Mouse (Mus musculus) heart, embryonic 12.5 days (tissue): Measurements from ENCODE around the gene Tcf7l2. TPM values are rescaled to one million over a fixed set of nuclear protein-coding genes. Genes with fewer than 3 reads are reported as not detected.

Source experiments
- ATAC-seq: fragments of 200-750 bp; cut with Nextera tagmentation; 2 replicates; pipeline ENCODE4 v1.8.0; 2017; ENCODE audit warnings: moderate TSS enrichment, moderate library complexity; ENCODE audit not compliant: insufficient number of reproducible peaks, low FRiP score
- H3K27ac ChIP-seq: fragments of 300-500 bp; sonication (generic); 2 replicates; pipeline ENCODE4 v1.5.1; 2016; ENCODE audit warnings: mild to moderate bottlenecking, moderate library complexity; ENCODE audit not compliant: poor library complexity, severe bottlenecking
- H3K27me3 ChIP-seq: fragments of 300-500 bp; sonication (generic); replicated peaks from 2 replicates; pipeline ENCODE4 v1.6.1; 2016; ENCODE audit warnings: mild to moderate bottlenecking, moderate library complexity
- H3K36me3 ChIP-seq: fragments of 300-500 bp; sonication (generic); 2 replicates; pipeline ENCODE4 v1.6.1; 2016; ENCODE audit warnings: mild to moderate bottlenecking, moderate library complexity
- H3K4me1 ChIP-seq: fragments of 300-500 bp; sonication (generic); replicated peaks from 2 replicates; pipeline ENCODE4 v1.6.1; 2016; ENCODE audit warnings: mild to moderate bottlenecking
- H3K4me2 ChIP-seq: fragments of 300-500 bp; sonication (generic); 2 replicates; pipeline ENCODE4 v1.6.1; 2016; ENCODE audit warnings: mild to moderate bottlenecking, moderate library complexity
- H3K4me3 ChIP-seq: fragments of 300-500 bp; sonication (generic); 2 replicates; pipeline ENCODE4 v1.5.1; 2016; ENCODE audit warnings: mild to moderate bottlenecking
- H3K9ac ChIP-seq: fragments of 300-500 bp; sonication (generic); 2 replicates; pipeline ENCODE4 v1.6.1; 2016; ENCODE audit warnings: mild to moderate bottlenecking, moderate library complexity
- H3K9me3 ChIP-seq: fragments of 300-500 bp; sonication (generic); replicated peaks from 2 replicates; pipeline ENCODE4 v1.6.1; 2016; ENCODE audit warnings: mild to moderate bottlenecking, moderate library complexity
- WGBS: fragments of 180-500 bp; shearing (Covaris S2); methylation state at CpG from one replicate; pipeline ENCODE4 v1.1.7; 2016; 5-methylcytosine and 5-hydroxymethylcytosine counted together
- polyA plus RNA-seq: library from polyadenylated mRNA; unstranded; fragments of >200 nt; fragmentation: Nextera tagmentation; extraction: Ambion mirVana; gene quantifications from 2 replicates; pipeline ENCODE4 v1.2.1, GENCODE M21; 2016

Gene Tcf7l2
- 59.7 and 64.7 TPM in 2 replicates for polyA plus RNA-seq

DNA sequence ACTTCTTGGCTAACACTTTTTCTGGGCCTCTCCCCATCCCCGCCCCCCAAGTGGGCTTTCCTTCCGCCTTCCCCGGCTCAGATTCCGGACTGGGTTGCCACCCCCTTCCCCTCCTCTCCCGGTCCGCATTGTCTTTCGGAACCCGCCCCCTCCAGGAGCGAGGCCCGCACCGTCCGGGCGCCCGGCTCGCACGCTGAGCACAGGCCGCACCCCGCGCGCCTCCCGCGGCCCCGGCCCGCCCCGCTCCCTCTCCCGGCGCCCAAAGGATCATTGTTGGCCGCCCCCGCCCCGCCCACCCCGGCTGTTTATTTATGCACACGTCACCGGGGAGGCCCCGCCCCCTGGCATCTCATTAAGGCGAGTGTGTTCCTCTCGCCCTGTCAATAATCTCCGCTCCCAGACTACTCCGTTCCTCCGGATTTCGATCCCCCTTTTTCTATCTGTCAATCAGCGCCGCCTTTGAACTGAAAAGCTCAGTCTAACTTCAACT, at the start of gene Tcf7l2:
TSS of gene Tcf7l2 (plus strand) at position 382 of the 490 bp plus-strand sequence.
- Histone ChIP-seq H3K9ac (peak within 1 kb of the TSS; percentile 94), H3K9me3 (no peaks in the 10 kb centered on the region), H3K4me3 (peak within 1 kb of the TSS; percentile 82), H3K4me2 (peak within 1 kb of the TSS; percentile 97), H3K27ac (peak within 1 kb of the TSS; percentile 99), H3K36me3 (no peaks in the 10 kb centered on the region), H3K4me1 (peaks cover 18% of the 10 kb centered on the region), H3K27me3 (no peaks in the 10 kb centered on the region)
- 2% methylated on average over 41 of the region's 42 CpGs for WGBS
- peak; percentile 91 for ATAC-seq

DNA sequence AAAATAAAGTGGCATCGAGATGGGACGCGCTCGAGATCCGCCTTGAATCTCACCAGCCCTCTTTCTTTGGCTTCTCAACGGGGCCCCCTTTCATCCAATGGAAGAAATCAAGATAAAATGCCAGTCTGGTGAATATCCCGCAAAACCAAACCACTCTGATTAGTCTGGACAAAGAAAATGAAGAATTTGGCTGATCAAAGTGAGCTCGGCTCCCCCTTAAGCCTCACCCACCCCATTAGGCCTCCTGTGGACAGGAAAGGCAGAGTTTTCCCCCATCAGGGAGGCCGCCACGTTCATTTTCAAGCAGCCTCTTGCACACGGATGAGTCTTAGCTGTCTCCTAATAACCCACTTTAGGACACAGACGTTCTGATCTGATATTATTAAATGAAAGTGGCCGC, 47.0 kb upstream of the Tcf7l2 start:
- Histone ChIP-seq H3K27ac (no peak overlapping the region), H3K27me3 (peaks cover 35% of the 10 kb centered on the region), H3K4me2 (no peak overlapping the region), H3K9me3 (no peaks in the 10 kb centered on the region), H3K9ac (no peak overlapping the region), H3K36me3 (no peaks in the 10 kb centered on the region), H3K4me1 (no peaks in the 10 kb centered on the region), H3K4me3 (no peak overlapping the region)
- no peak for ATAC-seq
- 28% methylated on average over 13 of the region's 13 CpGs for WGBS

DNA sequence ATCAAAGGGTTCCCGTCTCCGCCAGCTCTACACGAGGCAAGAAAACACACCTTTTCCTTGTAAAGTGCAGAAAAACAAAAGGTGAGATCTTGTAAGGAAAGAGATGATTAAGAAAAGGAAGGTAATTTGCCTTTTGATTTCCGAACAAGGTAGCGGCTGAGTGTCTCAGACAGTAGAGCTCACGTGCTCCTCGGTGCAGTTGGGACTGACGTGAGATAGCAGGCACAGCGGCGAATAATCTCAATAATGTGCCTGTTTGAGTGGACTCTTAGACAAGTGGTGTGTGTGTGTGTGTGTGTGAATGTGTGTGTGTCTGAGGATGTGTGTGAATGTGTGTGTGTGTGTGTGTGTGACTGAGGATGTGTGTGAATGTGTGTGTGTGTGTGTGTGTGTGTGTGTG, 46.2 kb upstream of the Tcf7l2 start:
- Histone ChIP-seq H3K27ac (no peak overlapping the region), H3K27me3 (peaks cover 35% of the 10 kb centered on the region), H3K36me3 (no peaks in the 10 kb centered on the region), H3K4me1 (peaks cover 5% of the 10 kb centered on the region), H3K9ac (no peak overlapping the region), H3K4me2 (peak overlapping the region; percentile 16; the same call in 1 of the 2 replicates), H3K9me3 (no peaks in the 10 kb centered on the region), H3K4me3 (no peak overlapping the region)
- 35% methylated on average over 10 of the region's 10 CpGs for WGBS
- no peak for ATAC-seq

DNA sequence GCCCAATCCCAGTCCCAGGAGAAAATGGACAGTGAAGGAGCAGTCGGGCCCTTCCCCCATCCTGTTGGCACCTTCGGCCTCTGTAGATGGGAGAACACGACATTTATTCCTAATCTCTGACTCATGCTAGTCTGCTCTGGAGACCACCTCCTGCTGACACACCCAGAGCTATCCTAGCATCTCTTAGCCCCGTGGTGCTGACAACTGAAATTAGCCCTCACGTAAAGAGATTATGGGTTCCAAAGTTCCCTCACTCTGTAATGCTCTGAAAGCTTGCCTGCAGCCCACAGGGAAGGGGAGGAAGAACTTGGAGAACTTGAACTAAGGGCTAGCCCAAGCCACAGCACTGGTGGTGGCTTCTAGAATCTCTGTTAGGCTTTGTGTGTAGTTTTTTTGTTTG, 42.7 kb upstream of the Tcf7l2 start:
- H3K9me3 ChIP-seq = no peaks in the 10 kb centered on the region
- H3K9ac ChIP-seq = no peak overlapping the region
- no peak overlapping the region for H3K4me3 ChIP-seq
- WGBS = 30% methylated on average over 5 of the region's 5 CpGs
- no peaks in the 10 kb centered on the region for H3K36me3 ChIP-seq
- peaks cover 23% of the 10 kb centered on the region for H3K27me3 ChIP-seq
- no peak overlapping the region for H3K27ac ChIP-seq
- no peak for ATAC-seq
- H3K4me1 ChIP-seq = peaks cover 13% of the 10 kb centered on the region
- no peak overlapping the region for H3K4me2 ChIP-seq

DNA sequence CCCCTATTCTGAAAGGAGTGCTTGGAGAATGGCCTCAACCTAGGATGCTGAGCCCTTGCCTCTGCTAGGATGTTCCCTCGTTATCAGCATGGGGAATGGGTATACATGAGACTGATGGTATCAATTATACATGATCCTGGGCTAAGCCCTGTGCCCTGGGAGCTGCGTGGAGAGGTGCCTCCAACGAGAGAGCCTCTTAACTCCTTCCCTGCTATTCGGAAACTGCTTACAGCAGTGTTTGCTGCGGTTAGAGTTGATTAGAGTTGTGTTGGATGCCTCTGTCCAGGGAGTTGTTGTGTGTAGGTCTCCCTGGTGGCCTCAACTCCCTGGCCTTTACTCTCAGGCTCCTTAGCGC, 41.4 kb upstream of the Tcf7l2 start:
- no peak; the same call in 1 of the 2 replicates for ATAC-seq
- H3K9ac ChIP-seq = no peak overlapping the region; the same call in 1 of the 2 replicates
- H3K27me3 ChIP-seq = peaks cover 12% of the 10 kb centered on the region; the same call in 1 of the 2 replicates
- H3K9me3 ChIP-seq = no peaks in the 10 kb centered on the region
- peak overlapping the region; percentile 51 for H3K4me2 ChIP-seq
- H3K4me3 ChIP-seq = no peak overlapping the region
- H3K27ac ChIP-seq = no peak overlapping the region
- H3K36me3 ChIP-seq = no peaks in the 10 kb centered on the region
- peaks cover 13% of the 10 kb centered on the region for H3K4me1 ChIP-seq
- 10% methylated on average over 6 of the region's 6 CpGs for WGBS

DNA sequence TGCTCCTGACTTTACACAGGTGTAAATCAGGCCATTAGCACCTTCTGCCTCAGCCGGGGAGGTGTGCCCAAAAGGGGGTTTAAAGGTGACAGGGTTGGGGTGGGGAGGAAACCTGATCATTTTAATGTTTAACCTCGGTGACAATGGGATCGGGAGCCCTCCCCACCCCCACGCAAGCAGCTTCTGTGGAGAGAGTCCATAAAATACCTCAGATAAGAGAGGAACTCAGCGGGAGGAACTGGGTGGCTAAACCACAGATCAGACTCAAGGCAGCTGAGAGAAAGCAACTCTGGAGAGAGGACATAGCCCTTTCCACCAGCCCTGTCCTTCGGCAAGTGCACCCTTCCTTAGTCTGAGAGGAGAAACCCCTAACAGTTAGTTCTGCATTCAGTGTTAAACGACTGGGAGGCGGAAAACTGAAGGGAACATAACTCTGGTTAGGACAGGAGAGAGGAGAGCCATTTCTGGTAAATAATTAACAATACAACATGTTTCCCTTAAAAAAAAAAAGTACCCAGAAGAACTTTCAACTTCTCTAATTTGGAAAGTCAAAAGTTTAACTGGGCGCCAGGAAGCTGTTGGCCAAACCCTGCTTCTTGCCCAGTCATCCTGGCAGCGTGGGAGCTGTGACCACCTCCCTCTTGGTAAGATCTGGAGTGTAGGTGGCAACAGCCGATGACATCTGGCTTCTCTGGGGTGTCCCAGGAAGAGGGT, 40.9 kb upstream of the Tcf7l2 start:
- ATAC-seq = 0 out of 2 replicates have a peak, but pooled peaks have one; percentile 18
- H3K4me3 ChIP-seq = no peak overlapping the region
- 0 out of 2 replicates have a peak, but pooled peaks cover 12% of the 10 kb centered on the region for H3K27me3 ChIP-seq
- peak overlapping the region; percentile 51 for H3K4me2 ChIP-seq
- H3K27ac ChIP-seq = no peak overlapping the region
- no peaks in the 10 kb centered on the region for H3K36me3 ChIP-seq
- H3K4me1 ChIP-seq = peaks cover 13% of the 10 kb centered on the region
- no peak overlapping the region; the same call in 1 of the 2 replicates for H3K9ac ChIP-seq
- WGBS = 20% methylated on average over 11 of the region's 11 CpGs
- no peaks in the 10 kb centered on the region for H3K9me3 ChIP-seq

DNA sequence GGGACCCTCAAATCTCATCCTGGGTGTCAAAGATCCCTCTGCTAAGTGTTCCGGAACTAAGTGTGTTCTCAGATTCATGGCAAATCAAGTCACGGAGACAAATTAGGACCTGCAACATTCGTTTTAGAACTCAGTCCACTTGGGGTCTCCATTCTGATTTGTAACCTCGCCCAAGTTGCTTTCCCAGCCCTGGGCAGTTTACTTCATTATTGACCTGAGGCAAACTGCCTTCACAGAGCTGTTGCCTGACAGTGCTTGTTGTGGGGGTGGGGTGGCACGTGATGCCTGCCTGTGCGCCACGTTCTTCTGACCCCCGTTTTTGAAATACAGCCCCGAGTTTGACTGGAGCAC, 40.4 kb upstream of the Tcf7l2 start:
- Histone ChIP-seq H3K9me3 (no peaks in the 10 kb centered on the region), H3K9ac (no peak overlapping the region), H3K4me1 (peaks cover 13% of the 10 kb centered on the region), H3K27me3 (0 out of 2 replicates have a peak, but pooled peaks cover 12% of the 10 kb centered on the region), H3K4me3 (no peak overlapping the region), H3K27ac (no peak overlapping the region), H3K36me3 (no peaks in the 10 kb centered on the region), H3K4me2 (no peak overlapping the region)
- ATAC-seq = no peak
- 64% methylated on average over 9 of the region's 9 CpGs for WGBS

DNA sequence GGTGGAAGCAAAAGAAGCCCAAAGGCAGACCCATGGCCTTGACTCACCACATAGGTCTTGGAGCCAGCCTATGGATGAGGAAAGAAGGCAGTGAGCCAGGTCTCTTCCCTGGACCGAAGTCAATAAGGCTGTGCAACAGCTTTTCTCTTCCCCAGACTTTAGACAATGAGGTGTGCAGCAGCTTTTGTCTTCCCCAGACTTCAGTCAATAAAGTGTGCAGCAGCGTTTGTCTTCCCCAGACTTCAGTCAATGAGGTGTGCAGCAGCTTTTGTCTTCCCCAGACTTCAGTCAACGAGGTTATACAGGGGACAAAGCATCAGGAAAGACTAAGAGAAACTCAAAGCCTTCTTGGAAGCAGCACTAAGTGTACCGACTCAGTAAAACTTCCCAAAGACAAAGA, 39.5 kb upstream of the Tcf7l2 start:
- 87% methylated on average over 4 of the region's 4 CpGs for WGBS

DNA sequence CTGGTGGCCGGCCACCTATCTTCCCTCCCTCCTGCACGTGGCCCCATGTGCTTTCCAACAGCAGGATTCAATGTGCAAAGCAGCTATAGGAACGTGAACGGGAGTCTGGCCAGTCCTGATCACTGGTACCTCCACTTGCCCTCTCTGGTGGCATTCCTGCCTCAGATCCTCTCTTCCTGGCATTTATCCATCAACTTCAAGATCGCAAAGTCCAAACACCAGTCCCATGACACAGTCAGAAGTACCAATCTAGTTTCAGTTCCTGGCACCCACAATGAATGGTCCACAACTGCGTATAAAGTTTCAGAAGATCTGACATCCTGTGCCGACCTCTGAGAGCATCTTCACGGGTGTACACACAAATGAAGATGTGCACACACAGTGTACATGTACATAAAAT, 38.9 kb upstream of the Tcf7l2 start:
- no peak for ATAC-seq

More for the DNA sequence above, 39.5 kb upstream of the Tcf7l2 start:
- no peak for ATAC-seq
- Histone ChIP-seq H3K9ac (no peak overlapping the region), H3K9me3 (no peaks in the 10 kb centered on the region), H3K27me3 (0 out of 2 replicates have a peak, but pooled peaks cover 12% of the 10 kb centered on the region), H3K4me1 (peaks cover 13% of the 10 kb centered on the region), H3K4me2 (no peak overlapping the region), H3K27ac (no peak overlapping the region), H3K36me3 (no peaks in the 10 kb centered on the region), H3K4me3 (no peak overlapping the region)

DNA sequence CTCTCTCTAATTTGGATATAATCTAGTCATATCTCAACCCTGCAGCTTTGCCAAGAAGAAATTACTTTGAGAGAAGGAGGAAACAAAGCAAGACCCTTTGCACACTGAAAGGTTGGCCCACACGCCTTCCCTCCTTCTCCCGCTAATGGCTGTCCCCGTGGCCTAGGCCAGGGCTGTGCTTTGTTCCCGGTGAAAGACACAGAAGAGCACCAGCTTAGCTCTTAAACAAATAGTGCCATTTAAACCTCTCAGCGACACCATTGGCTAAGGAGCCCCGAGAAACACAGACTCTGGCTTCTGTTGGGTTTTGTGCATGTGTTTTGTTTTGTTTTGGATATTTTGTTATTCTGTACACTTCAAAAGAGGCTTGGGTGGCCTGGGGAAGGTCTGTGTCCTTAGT, 37.5 kb upstream of the Tcf7l2 start:
- Histone ChIP-seq H3K27me3 (0 out of 2 replicates have a peak, but pooled peaks cover 4% of the 10 kb centered on the region), H3K9ac (no peak overlapping the region), H3K4me3 (no peak overlapping the region), H3K9me3 (no peaks in the 10 kb centered on the region), H3K27ac (no peak overlapping the region), H3K4me1 (peaks cover 13% of the 10 kb centered on the region), H3K36me3 (no peaks in the 10 kb centered on the region), H3K4me2 (no peak overlapping the region)
- ATAC-seq = no peak
- 76% methylated on average over 6 of the region's 6 CpGs for WGBS

More for the DNA sequence above, 38.9 kb upstream of the Tcf7l2 start:
- no peak overlapping the region for H3K27ac ChIP-seq
- H3K9me3 ChIP-seq = no peaks in the 10 kb centered on the region
- no peak overlapping the region for H3K4me2 ChIP-seq
- no peak overlapping the region for H3K9ac ChIP-seq
- 83% methylated on average over 8 of the region's 8 CpGs for WGBS
- peaks cover 13% of the 10 kb centered on the region for H3K4me1 ChIP-seq
- H3K4me3 ChIP-seq = no peak overlapping the region
- no peaks in the 10 kb centered on the region for H3K36me3 ChIP-seq
- 0 out of 2 replicates have a peak, but pooled peaks cover 6% of the 10 kb centered on the region for H3K27me3 ChIP-seq

DNA sequence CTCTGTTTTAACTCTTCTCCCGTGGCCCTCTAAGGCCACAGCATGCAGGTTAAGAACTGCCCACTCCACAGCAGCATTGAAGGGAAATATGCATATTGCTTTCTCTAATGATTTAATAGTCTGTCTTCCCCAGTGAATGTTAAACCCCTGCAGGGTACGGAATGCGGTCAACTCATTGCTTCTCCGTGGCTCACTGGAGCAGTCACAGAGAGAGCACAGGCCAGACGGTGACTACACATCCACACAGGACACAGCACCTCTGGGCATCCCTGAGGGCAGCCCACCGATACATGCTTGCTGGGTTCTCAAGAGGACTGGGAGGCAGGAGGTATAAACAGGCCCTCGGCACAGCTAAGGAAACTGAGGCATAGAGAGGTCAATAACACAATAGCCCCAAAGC, 35.3 kb upstream of the Tcf7l2 start:
- H3K4me1 ChIP-seq = 0 out of 2 replicates have a peak, but pooled peaks cover under 1% of the 10 kb centered on the region
- no peak for ATAC-seq
- 0 out of 2 replicates have a peak, but pooled peaks cover 6% of the 10 kb centered on the region for H3K27me3 ChIP-seq
- H3K27ac ChIP-seq = no peak overlapping the region
- H3K36me3 ChIP-seq = no peaks in the 10 kb centered on the region
- no peak overlapping the region for H3K9ac ChIP-seq
- no peak overlapping the region for H3K4me2 ChIP-seq
- 90% methylated on average over 7 of the region's 7 CpGs for WGBS
- no peak overlapping the region for H3K4me3 ChIP-seq
- H3K9me3 ChIP-seq = no peaks in the 10 kb centered on the region
